Mouse (Mus musculus): Measurements from ENCODE around the gene Ube2f. TPM values are rescaled to one million over a fixed set of nuclear protein-coding genes. Genes with fewer than 3 reads are reported as not detected.

Gene Ube2f
- polyA plus RNA-seq, 1 experiment from 2014 or later = 67.7 TPM

DNA sequence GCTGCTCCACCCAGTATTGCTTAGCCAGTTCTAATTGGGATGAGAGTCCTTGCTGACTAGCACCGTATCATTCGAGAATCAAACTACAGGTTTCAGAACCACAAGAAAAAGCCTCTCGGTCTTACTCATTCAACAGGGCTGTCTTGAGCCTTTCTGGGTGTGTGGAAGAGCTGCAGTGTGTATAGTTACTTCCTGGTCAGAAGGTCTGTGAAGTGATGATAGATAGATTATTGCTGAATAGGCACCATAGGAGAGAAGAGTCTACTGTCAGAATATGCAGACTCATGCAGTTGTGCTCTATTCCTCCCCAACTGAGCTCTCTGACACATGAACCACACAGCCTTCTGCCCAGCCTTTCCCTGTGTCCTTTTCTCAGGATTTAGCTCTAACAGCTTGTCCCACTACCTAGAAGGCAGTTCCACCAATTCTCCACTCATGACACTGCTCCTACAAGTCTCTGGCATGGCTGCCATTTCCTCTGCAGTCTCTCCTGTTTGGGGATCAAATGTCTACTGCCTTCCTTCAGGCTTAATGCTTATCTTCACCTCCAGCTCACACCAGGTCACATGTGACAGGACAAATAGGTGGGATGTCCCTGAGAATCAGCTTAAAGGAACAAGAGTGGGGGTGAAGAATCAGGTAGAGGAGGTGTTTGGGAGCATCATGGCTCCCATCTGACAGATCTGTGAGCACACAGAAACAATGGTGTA lies 28.5 kb downstream of the Ube2f start:
- Histone ChIP-seq H3K27me3 (replicated peaks; ENCODE audit: control insufficient read depth, insufficient read depth, low read length) (no peaks in the 10 kb centered on the region), H3K9ac (replicated peaks; ENCODE audit: low read depth, low read length) (no peak overlapping the region), H3K4me2 (ENCODE audit: low read length) (no peak overlapping the region), H3K9me3 (ENCODE audit: control insufficient read depth, low read length) (no peaks in the 10 kb centered on the region), H3K4me3 (replicated peaks; ENCODE audit: low read length) (no peak overlapping the region), H3K27ac (ENCODE audit: low read length) (no peak overlapping the region), H3K36me3 (ENCODE audit: control insufficient read depth, insufficient read depth) (peaks cover 12% of the 10 kb centered on the region), H3K4me1 (replicated peaks; ENCODE audit: control insufficient read depth, insufficient read depth, low read length) (no peaks in the 10 kb centered on the region)
- ATAC-seq = no peak
- 99% methylated on average over 3 of the region's 3 CpGs for WGBS

DNA sequence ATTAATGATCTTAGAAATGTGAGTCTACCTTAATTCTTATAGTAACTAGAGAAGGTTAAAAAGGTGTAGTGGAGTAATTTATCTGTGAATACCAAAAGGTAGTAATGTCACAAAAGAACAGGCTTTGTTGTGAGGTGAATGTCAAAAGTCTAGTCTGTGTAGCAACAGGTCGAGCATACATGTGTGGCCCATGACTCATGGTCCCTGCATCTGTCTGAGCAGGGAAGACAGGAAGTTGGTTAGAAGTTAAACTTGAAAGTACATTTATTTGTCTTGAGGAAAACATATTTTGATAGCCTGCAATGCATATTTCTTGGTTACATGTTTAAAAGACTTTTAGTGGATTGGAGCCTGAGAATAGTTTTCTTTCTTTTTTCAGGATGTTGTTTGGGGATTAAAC lies 29.0 kb downstream of the Ube2f start:
- no peak for ATAC-seq
- 85% methylated on average over 1 of the region's 1 CpGs for WGBS
- no peaks in the 10 kb centered on the region for H3K9me3 ChIP-seq (ENCODE audit: control insufficient read depth, low read length)
- no peaks in the 10 kb centered on the region for H3K27me3 ChIP-seq (replicated peaks; ENCODE audit: control insufficient read depth, insufficient read depth, low read length)
- H3K4me2 ChIP-seq (ENCODE audit: low read length) = no peak overlapping the region
- no peak overlapping the region for H3K9ac ChIP-seq (replicated peaks; ENCODE audit: low read depth, low read length)
- H3K36me3 ChIP-seq (ENCODE audit: control insufficient read depth, insufficient read depth) = peaks cover 12% of the 10 kb centered on the region
- no peaks in the 10 kb centered on the region for H3K4me1 ChIP-seq (replicated peaks; ENCODE audit: control insufficient read depth, insufficient read depth, low read length)
- no peak overlapping the region for H3K27ac ChIP-seq (ENCODE audit: low read length)
- no peak overlapping the region for H3K4me3 ChIP-seq (replicated peaks; ENCODE audit: low read length)

DNA sequence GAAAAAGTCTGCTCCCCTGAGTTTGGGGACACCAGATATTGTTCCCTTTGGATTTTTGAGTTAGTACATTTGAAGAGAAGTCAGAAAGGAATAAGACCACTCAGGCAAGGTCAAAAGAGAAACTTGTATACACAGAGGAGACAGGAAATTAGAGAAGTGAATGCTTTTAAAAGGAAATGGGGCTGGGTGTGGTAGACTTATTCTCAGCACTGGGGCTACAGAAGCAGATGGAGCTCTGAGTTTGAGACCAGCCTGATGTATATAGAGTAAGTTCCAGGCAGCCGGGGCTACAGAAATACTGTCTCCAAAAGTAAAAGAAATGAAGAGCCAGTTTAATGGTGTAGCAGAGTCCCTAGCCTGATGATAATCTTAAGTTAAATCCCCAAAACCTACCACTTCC lies 32.5 kb downstream of the Ube2f start:
- 88% methylated on average over 1 of the region's 1 CpGs for WGBS
- no peak overlapping the region for H3K4me2 ChIP-seq (ENCODE audit: low read length)
- no peak for ATAC-seq
- no peaks in the 10 kb centered on the region for H3K27me3 ChIP-seq (replicated peaks; ENCODE audit: control insufficient read depth, insufficient read depth, low read length)
- H3K9me3 ChIP-seq (ENCODE audit: control insufficient read depth, low read length) = no peaks in the 10 kb centered on the region
- H3K36me3 ChIP-seq (ENCODE audit: control insufficient read depth, insufficient read depth) = peaks cover 16% of the 10 kb centered on the region
- no peak overlapping the region for H3K27ac ChIP-seq (ENCODE audit: low read length)
- H3K4me1 ChIP-seq (replicated peaks; ENCODE audit: control insufficient read depth, insufficient read depth, low read length) = no peaks in the 10 kb centered on the region
- H3K9ac ChIP-seq (replicated peaks; ENCODE audit: low read depth, low read length) = no peak overlapping the region
- no peak overlapping the region for H3K4me3 ChIP-seq (replicated peaks; ENCODE audit: low read length)

DNA sequence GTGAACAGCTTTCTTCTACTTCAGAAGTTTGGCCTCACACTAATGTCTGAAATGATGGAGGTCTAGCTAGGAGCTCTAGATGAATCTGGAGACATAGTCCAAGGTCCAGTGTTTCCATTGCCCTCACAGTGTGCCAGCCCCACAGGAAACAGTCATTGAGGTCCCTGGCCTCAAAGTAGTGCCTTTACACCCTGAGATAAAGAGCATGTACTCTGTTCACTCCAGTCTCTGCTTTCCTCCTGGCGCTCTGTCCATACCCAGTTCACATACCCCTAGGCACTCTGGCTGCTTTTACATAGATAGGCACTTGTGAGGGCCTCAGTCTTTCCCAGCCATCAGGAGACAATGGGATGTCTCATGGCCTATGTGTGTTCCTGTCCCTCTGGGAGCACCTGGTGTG lies 39.3 kb downstream of the Ube2f start:
- no peaks in the 10 kb centered on the region for H3K4me1 ChIP-seq (replicated peaks; ENCODE audit: control insufficient read depth, insufficient read depth, low read length)
- no peaks in the 10 kb centered on the region for H3K9me3 ChIP-seq (ENCODE audit: control insufficient read depth, low read length)
- no peak overlapping the region for H3K9ac ChIP-seq (replicated peaks; ENCODE audit: low read depth, low read length)
- H3K27me3 ChIP-seq (replicated peaks; ENCODE audit: control insufficient read depth, insufficient read depth, low read length) = no peaks in the 10 kb centered on the region
- H3K4me2 ChIP-seq (ENCODE audit: low read length) = no peak overlapping the region
- WGBS = 97% methylated on average over 1 of the region's 1 CpGs
- H3K27ac ChIP-seq (ENCODE audit: low read length) = no peak overlapping the region
- peaks cover 5% of the 10 kb centered on the region; the same call in 1 of the 2 replicates for H3K36me3 ChIP-seq (ENCODE audit: control insufficient read depth, insufficient read depth)
- no peak for ATAC-seq
- H3K4me3 ChIP-seq (replicated peaks; ENCODE audit: low read length) = no peak overlapping the region

DNA sequence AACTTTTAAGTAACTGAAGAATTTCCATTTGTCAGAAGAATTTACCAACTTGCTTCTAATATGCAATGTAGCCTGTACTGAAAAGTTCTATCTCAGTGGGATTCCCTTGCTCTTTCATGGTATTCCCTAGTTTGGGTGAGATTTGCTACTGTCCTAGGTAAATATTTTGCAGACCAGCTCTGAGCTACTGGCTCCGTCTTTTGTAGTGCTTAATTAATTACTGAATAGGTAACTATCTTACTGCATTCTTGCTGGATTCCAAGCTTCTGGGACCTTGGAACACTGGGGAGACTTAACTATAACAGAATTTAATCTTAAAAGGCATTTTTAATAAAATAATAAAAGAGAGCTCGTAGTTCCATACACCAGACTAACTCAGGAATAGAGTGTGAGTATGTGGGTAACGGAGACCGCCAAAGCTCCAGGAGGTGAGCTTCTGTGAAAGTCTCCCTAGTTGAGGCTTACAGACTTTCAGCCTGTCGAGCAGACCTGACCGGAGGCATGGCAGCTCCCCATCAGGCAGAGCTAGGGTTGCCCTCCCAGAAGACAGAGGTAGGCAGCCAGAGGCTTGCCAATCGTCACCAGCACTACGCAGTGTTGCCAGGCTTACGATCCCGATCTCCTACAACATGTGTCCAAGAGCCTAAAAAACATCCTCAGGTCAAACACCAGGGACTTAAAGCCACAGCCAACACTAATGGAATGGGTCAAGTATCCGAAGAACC lies 42.2 kb downstream of the Ube2f start:
- Histone ChIP-seq H3K27me3 (replicated peaks; ENCODE audit: control insufficient read depth, insufficient read depth, low read length) (no peaks in the 10 kb centered on the region), H3K4me3 (replicated peaks; ENCODE audit: low read length) (no peak overlapping the region), H3K9ac (replicated peaks; ENCODE audit: low read depth, low read length) (no peak overlapping the region), H3K9me3 (ENCODE audit: control insufficient read depth, low read length) (no peaks in the 10 kb centered on the region), H3K36me3 (ENCODE audit: control insufficient read depth, insufficient read depth) (no peaks in the 10 kb centered on the region), H3K27ac (ENCODE audit: low read length) (no peak overlapping the region), H3K4me2 (ENCODE audit: low read length) (no peak overlapping the region), H3K4me1 (replicated peaks; ENCODE audit: control insufficient read depth, insufficient read depth, low read length) (no peaks in the 10 kb centered on the region)
- 95% methylated on average over 11 of the region's 11 CpGs for WGBS
- no peak for ATAC-seq

DNA sequence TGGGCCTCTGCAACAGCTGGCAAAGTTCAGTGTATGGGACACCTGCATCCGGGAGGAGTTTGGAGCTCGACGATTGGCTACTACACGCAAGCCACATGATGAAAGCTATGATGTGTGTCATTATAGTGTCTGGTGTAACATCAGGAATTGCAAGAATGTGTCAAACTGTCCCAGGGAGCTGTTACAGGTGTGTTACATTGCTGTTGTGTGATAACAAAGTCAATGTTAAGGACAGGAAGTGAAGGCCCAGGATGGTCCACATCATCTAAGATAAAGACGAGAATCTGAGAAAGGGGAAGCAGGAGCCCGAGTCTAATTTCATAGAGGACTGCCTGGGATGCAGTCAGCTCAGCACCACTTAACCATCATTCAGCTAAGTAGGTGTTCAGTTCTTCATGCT lies 45.4 kb downstream of the Ube2f start:
- H3K27me3 ChIP-seq (replicated peaks; ENCODE audit: control insufficient read depth, insufficient read depth, low read length) = no peaks in the 10 kb centered on the region
- H3K4me2 ChIP-seq (ENCODE audit: low read length) = no peak overlapping the region
- no peaks in the 10 kb centered on the region for H3K9me3 ChIP-seq (ENCODE audit: control insufficient read depth, low read length)
- no peak overlapping the region for H3K27ac ChIP-seq (ENCODE audit: low read length)
- H3K9ac ChIP-seq (replicated peaks; ENCODE audit: low read depth, low read length) = no peak overlapping the region
- 97% methylated on average over 6 of the region's 6 CpGs for WGBS
- H3K36me3 ChIP-seq (ENCODE audit: control insufficient read depth, insufficient read depth) = no peaks in the 10 kb centered on the region
- peaks cover 10% of the 10 kb centered on the region for H3K4me1 ChIP-seq (replicated peaks; ENCODE audit: control insufficient read depth, insufficient read depth, low read length)
- H3K4me3 ChIP-seq (replicated peaks; ENCODE audit: low read length) = no peak overlapping the region
- no peak for ATAC-seq

DNA sequence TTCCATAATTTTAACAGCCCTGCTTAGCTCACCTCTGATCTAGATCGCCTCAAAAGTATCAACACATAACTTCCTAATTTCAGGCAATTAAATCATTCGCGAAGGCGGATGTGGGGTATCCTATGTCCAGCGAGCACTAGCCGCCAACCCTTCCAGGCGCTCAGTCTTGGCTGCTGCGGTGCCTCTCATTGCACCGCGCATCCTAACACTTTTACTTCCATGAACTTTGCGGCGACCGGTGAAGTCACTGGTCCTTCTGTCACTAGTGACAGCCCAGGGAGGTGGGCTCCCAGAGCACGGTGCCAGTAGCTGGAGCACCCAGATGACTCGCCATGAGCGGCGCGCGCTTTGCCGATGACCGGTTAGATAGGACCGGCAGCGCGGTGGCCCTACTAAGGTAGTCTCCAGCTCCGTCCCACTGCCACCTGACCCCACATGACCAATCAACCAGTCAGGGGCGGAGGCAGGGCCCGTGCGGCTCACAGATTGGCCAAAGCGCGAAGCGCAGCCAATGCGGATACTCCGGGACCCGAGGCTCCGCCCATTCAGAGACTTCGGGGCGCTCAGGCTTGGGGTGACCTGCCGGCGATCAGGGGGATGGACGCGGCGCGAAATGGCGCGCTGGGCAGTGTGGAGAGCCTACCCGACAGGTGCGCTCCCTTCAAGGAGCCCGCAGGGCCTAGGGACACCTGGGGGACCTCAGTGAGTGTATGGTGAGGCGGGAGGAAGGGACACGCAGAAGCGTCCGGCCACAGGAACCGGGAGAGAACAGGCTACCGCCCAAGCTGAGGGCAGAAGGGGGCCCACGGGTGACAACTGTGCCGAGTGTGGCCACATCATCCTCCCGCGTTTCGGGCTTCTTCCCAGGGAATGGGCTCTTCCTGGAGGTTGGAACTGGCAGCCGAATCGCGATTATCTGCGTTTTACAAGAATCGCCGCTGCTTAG lies 48.0 kb downstream of the Ube2f start, which contains the start of gene Scly:
Gene Scly, plus strand, starts transcription at position 540 of the 946 bp plus-strand sequence.
- WGBS = under 1% methylated on average over 63 of the region's 65 CpGs
- H3K4me2 ChIP-seq (ENCODE audit: low read length) = peak within 1 kb of the TSS; percentile 76
- H3K27me3 ChIP-seq (replicated peaks; ENCODE audit: control insufficient read depth, insufficient read depth, low read length) = no peaks in the 10 kb centered on the region
- H3K9ac ChIP-seq (replicated peaks; ENCODE audit: low read depth, low read length) = peak within 1 kb of the TSS; percentile 76
- ATAC-seq = peak; percentile 100
- H3K27ac ChIP-seq (ENCODE audit: low read length) = no peak within 1 kb of the TSS
- H3K9me3 ChIP-seq (ENCODE audit: control insufficient read depth, low read length) = no peaks in the 10 kb centered on the region
- peaks cover 10% of the 10 kb centered on the region for H3K4me1 ChIP-seq (replicated peaks; ENCODE audit: control insufficient read depth, insufficient read depth, low read length)
- peak within 1 kb of the TSS; percentile 85 for H3K4me3 ChIP-seq (replicated peaks; ENCODE audit: low read length)
- no peaks in the 10 kb centered on the region for H3K36me3 ChIP-seq (ENCODE audit: control insufficient read depth, insufficient read depth)

DNA sequence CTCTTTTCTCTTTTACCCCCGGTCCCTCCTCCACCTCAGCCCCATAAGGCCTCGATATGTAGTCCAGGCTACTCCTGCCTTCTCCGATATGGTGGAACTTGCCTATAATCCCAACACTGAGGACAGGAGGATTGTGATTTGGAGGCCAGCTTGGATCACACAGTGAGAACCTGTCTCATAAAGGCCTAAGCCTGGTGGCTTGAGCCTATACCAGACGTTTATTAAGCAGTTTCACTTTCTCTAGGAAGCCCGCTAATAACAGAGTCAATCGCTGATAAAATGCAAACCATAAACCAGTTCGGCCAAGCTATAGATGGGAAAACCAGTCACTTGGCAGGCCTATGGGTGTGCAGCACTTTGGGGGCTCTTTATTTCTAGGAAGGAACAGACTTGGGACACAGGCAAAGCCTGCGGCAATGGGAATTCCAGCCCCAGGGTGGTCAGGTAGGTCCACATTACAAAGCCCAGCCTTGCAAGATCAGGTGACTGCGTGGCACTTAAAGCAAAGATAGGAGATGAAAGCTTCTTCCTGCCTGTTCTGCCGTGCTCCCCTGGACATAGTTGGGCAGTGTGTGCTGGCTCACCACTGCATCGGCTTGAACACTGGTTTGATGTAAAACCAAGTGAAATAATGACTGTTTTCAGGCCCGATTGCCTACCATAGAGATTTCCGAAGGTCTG lies 49.1 kb downstream of the Ube2f start:
- Histone ChIP-seq H3K9me3 (ENCODE audit: control insufficient read depth, low read length) (no peaks in the 10 kb centered on the region), H3K27me3 (replicated peaks; ENCODE audit: control insufficient read depth, insufficient read depth, low read length) (no peaks in the 10 kb centered on the region), H3K9ac (replicated peaks; ENCODE audit: low read depth, low read length) (peak overlapping the region; percentile 48), H3K4me2 (ENCODE audit: low read length) (peak overlapping the region; percentile 76), H3K4me3 (replicated peaks; ENCODE audit: low read length) (peak overlapping the region; percentile 85), H3K27ac (ENCODE audit: low read length) (no peak overlapping the region), H3K4me1 (replicated peaks; ENCODE audit: control insufficient read depth, insufficient read depth, low read length) (peaks cover 10% of the 10 kb centered on the region), H3K36me3 (ENCODE audit: control insufficient read depth, insufficient read depth) (no peaks in the 10 kb centered on the region)
- ATAC-seq = no peak
- 85% methylated on average over 13 of the region's 13 CpGs for WGBS
